Mouse (Mus musculus) kidney, embryonic 14.5 days (tissue): ENCODE measurements around the gene Opcml. TPM values are rescaled to one million over a fixed set of nuclear protein-coding genes. Genes with fewer than 3 reads are reported as not detected.

Experiments
- ATAC-seq: fragments of 200-750 bp; cut with Nextera tagmentation; 2 replicates; pipeline ENCODE4 v1.8.0; 2017; ENCODE audit warnings: moderate number of reproducible peaks, mild to moderate bottlenecking, moderate TSS enrichment, moderate library complexity; ENCODE audit not compliant: low FRiP score, low TSS enrichment
- H3K27ac ChIP-seq: fragments of 300-500 bp; sonication (generic); 2 replicates; pipeline ENCODE4 v1.5.1; 2014; ENCODE audit warnings: low read depth, mild to moderate bottlenecking, low read length, moderate library complexity, mixed read lengths
- H3K27me3 ChIP-seq: fragments of 300-500 bp; sonication (generic); 2 replicates; pipeline ENCODE4 v1.6.1; 2014; ENCODE audit warnings: mild to moderate bottlenecking, low read length; ENCODE audit not compliant: control insufficient read depth, insufficient read depth
- H3K36me3 ChIP-seq: fragments of 300-500 bp; sonication (generic); 2 replicates; pipeline ENCODE4 v1.6.1; 2014; ENCODE audit warnings: low read length, mixed read lengths; ENCODE audit not compliant: control insufficient read depth, insufficient read depth
- H3K4me1 ChIP-seq: fragments of 300-500 bp; sonication (generic); 2 replicates; pipeline ENCODE4 v1.6.1; 2014; ENCODE audit warnings: low read length, mixed read lengths; ENCODE audit not compliant: control insufficient read depth, insufficient read depth
- H3K4me2 ChIP-seq: fragments of 300-500 bp; sonication (generic); replicated peaks from 2 replicates; pipeline ENCODE4 v1.6.1; 2014; ENCODE audit warnings: low read depth, mild to moderate bottlenecking, low read length
- H3K4me3 ChIP-seq: fragments of 300-500 bp; sonication (generic); 2 replicates; pipeline ENCODE4 v1.5.1; 2014; ENCODE audit warnings: mild to moderate bottlenecking, low read length
- H3K9ac ChIP-seq: fragments of 300-500 bp; sonication (generic); 2 replicates; pipeline ENCODE4 v1.6.1; 2014; ENCODE audit warnings: low read depth, mild to moderate bottlenecking, low read length, moderate library complexity
- H3K9me3 ChIP-seq: fragments of 300-500 bp; sonication (generic); 2 replicates; pipeline ENCODE4 v1.6.1; 2016; ENCODE audit warnings: low read length; ENCODE audit not compliant: control insufficient read depth
- WGBS: fragments of 180-500 bp; shearing (Covaris S2); extraction: QIAGEN DNeasy Blood & Tissue Kit; methylation state at CpG from one replicate; pipeline ENCODE4 v1.1.7; 2014; 5-methylcytosine and 5-hydroxymethylcytosine counted together
- polyA plus RNA-seq: library from polyadenylated mRNA; unstranded; fragments of >200 nt; fragmentation: Nextera tagmentation; extraction: Ambion mirVana; gene quantifications from 2 replicates; pipeline ENCODE4 v1.2.1, GENCODE M21; 2014

Opcml gene
- polyA plus RNA-seq, 1 experiment from 2014 or later, result 1.9 TPM

DNA sequence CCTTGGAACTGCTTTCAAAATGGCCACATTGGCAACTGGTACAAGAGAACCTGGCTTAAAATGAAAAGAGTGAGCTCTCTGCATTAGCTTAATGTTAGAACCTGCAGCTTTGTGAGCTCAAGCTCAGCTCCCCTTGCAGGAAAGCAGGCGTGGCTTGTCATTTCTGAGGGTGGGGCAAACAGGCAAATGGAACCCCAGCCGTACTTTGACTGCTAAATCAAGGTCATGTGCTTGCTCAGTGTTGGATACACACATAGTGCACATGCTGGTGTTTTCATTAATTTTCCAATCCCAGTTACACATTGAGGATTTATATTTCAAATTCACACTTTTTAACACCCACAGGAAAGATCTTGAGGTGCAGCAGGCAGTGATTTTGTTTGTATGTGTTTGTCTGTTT, 781.1 kb downstream of the Opcml start:
- Histone ChIP-seq H3K27me3 (no peaks in the 10 kb centered on the region), H3K4me1 (peaks cover 8% of the 10 kb centered on the region; the same call in 1 of the 2 replicates), H3K27ac (no peak overlapping the region), H3K36me3 (no peaks in the 10 kb centered on the region), H3K4me3 (no peak overlapping the region), H3K9me3 (no peaks in the 10 kb centered on the region), H3K4me2 (no peak overlapping the region), H3K9ac (no peak overlapping the region)
- 51% methylated on average over 2 of the region's 2 CpGs for WGBS
- no peak for ATAC-seq

DNA sequence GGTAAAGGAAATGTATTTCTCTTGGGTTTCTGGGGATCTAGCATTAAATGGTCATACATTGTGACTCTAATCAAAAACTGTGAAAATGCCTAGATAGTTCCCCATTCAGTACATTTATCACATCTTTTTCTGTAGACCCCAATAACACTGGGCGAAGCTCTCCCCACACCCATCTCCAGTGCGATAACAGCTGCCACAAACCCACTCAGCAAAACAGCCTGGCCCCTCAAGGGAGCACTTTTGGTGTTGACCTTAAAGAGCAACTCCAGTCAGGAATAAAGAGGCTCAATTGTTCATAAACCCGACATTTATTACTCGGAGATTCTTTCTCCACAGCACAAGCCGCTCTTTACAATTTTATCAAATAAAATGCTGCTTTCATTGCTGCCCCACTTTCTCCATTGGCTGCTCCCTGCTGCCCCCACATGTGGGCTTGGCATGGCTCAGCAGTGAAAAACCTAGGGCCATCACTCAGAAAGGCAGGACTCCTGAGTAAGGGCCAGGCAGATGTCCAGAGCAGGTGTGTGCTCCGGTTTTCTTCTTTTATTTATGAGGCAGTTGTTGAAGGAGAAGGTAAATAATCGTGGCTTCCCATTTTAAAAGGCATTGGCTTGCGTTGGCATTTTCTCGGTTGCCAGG, 781.7 kb downstream of the Opcml start:
- Histone ChIP-seq H3K4me3 (no peak overlapping the region), H3K4me2 (no peak overlapping the region), H3K9ac (no peak overlapping the region), H3K4me1 (peaks cover 8% of the 10 kb centered on the region; the same call in 1 of the 2 replicates), H3K27me3 (no peaks in the 10 kb centered on the region), H3K27ac (no peak overlapping the region), H3K9me3 (no peaks in the 10 kb centered on the region), H3K36me3 (no peaks in the 10 kb centered on the region)
- whole genome bisulfite sequencing, result 55% methylated on average over 9 of the region's 9 CpGs
- no peak for ATAC-seq

DNA sequence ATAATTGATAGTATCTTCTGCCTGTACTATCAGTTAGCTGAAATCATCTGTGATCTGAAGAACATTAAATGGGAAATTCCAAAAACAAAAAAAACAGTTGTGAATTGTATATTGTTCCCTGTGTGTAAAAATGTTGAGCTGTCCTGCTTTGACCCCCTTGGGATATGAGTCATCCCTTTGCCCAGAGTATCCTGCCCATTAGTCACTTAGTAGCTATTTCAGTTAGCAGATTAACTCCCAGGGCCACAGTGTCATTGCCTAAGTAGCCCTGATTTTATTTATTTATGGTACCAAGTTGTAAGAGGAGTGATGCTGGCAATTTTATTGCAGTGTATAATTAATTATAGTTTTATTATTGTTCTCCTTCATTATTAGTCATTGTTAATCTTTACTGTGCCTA, 788.2 kb downstream of the Opcml start:
- no peaks in the 10 kb centered on the region for H3K9me3 ChIP-seq
- H3K4me2 ChIP-seq, result no peak overlapping the region
- no peak for ATAC-seq

DNA sequence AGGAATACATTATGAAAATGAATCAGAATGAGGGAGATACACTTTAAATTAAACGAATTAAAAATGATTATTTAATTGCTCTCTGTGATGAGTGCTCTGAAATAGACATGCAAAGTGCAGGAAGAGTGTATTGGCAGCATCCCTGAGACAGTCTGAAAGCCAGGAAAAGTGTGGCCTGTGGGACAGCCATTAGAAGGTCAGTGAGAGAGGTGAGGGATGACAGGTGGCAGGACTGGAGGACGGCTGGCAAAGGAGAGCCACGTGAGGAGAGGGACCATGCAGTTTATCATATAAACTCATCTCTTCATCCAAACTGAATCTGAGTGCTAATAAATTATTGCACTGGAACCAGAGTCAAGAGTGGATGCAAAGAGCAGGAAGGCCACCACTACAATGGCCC, 796.7 kb downstream of the Opcml start:
- 80% methylated on average over 3 of the region's 3 CpGs for WGBS
- Histone ChIP-seq H3K4me3 (no peak overlapping the region), H3K9me3 (no peaks in the 10 kb centered on the region), H3K36me3 (no peaks in the 10 kb centered on the region), H3K9ac (no peak overlapping the region), H3K27ac (no peak overlapping the region), H3K27me3 (no peaks in the 10 kb centered on the region), H3K4me2 (no peak overlapping the region), H3K4me1 (no peaks in the 10 kb centered on the region)
- ATAC-seq, result no peak

More for the DNA sequence above, 788.2 kb downstream of the Opcml start:
- H3K9ac ChIP-seq, result no peak overlapping the region
- H3K27ac ChIP-seq, result no peak overlapping the region
- no peaks in the 10 kb centered on the region for H3K27me3 ChIP-seq
- H3K4me1 ChIP-seq, result no peaks in the 10 kb centered on the region
- no peak overlapping the region for H3K4me3 ChIP-seq
- no peaks in the 10 kb centered on the region for H3K36me3 ChIP-seq

DNA sequence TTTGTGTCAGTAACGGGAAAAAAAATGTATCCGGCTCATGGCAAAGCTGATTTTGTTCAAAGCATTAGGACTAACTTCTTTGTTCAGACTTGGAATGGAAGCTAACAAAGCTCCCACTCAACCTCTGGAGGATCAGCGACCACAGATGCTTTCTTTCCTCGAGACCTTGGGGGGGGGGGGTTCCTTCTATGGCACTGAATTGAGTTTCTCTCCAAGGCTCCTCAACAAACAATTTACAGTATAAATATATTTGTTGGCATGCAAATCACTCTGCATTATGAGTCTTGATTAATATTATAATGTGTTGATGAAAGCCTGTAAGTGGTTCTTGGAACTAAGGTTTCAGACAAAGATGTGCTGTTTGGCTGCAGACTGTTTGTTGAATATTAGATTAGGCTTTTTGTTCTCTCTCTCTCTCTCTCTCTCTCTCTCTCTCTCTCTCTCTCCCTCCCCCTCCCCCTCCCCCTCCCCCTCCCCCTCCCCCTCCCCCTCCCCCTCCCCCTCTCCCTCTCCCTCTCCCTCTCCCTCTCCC, 797.3 kb downstream of the Opcml start:
- Histone ChIP-seq H3K36me3 (no peaks in the 10 kb centered on the region), H3K27ac (no peak overlapping the region), H3K27me3 (no peaks in the 10 kb centered on the region), H3K4me2 (no peak overlapping the region), H3K9ac (no peak overlapping the region), H3K4me1 (no peaks in the 10 kb centered on the region), H3K9me3 (no peaks in the 10 kb centered on the region), H3K4me3 (no peak overlapping the region)
- no peak for ATAC-seq
- 91% methylated on average over 4 of the region's 4 CpGs for WGBS

DNA sequence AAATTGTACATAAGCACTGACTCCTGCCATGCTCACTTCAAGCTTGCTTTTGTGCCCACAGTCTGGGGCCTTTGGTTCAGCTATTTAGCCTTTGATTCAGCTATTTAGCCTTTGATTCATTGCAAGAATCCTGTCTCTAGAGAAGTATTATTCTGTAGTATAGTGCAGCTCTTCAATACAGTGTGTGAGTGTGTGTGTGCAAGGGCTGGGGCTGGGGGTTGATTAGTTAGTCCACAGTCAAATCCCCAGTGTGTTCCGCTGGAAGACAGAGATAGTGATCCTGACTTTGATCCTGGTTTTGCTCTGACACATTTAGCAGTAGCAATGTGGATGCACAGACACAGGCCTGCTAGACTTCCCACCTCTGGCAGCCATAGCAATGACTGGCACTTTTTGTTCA, 797.9 kb downstream of the Opcml start:
- WGBS, result 85% methylated on average over 1 of the region's 1 CpGs
- Histone ChIP-seq H3K9me3 (no peaks in the 10 kb centered on the region), H3K4me3 (no peak overlapping the region)

DNA sequence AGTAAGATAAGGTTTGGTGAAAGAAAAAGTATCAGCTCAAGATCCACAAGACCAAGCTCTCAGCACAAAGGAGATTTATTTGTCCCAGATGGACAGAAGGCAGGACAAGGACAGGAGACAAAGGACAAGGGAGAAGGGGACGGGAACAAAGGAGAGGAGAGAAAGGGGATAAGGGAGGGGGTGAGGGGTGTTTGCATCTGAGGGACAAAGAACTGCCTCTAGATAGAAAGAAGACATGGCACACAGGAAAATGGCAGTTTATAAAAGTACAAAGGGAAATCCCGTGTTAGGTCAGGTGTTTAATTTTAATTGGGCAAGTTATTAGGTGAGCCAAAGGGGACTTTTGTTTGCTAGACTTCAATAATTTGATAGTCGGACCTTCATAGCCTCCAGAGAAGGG, 801.6 kb downstream of the Opcml start:
- Histone ChIP-seq H3K27me3 (no peaks in the 10 kb centered on the region), H3K9ac (no peak overlapping the region), H3K4me2 (no peak overlapping the region), H3K9me3 (no peaks in the 10 kb centered on the region), H3K4me1 (no peaks in the 10 kb centered on the region), H3K27ac (no peak overlapping the region), H3K36me3 (no peaks in the 10 kb centered on the region), H3K4me3 (no peak overlapping the region)
- 68% methylated on average over 3 of the region's 3 CpGs for WGBS
- ATAC-seq, result no peak

More for the DNA sequence above, 797.9 kb downstream of the Opcml start:
- H3K27me3 ChIP-seq, result no peaks in the 10 kb centered on the region
- no peaks in the 10 kb centered on the region for H3K36me3 ChIP-seq
- H3K4me2 ChIP-seq, result no peak overlapping the region
- H3K9ac ChIP-seq, result no peak overlapping the region
- H3K4me1 ChIP-seq, result no peaks in the 10 kb centered on the region
- no peak overlapping the region for H3K27ac ChIP-seq
- ATAC-seq, result no peak

DNA sequence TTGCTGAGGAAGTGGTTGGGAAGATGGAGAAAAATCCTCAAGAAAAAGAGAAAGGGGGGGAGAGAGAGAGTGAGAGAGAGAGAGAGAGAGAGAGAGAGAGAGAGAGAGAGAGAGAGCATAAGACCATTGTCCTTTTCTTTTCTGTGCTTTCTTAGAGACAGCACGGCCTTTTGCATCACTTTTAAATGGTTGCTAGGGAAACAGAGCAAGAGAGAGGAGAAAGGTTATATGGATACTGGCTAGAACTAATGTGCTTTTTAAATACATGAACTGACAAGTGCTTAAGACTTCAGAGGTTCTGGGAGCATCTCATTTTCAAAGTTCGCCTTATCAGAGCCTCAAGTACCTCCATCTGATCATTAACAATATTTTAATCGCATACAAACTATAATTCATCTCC, 804.5 kb downstream of the Opcml start:
- H3K9me3 ChIP-seq, result no peaks in the 10 kb centered on the region
- H3K9ac ChIP-seq, result no peak overlapping the region
- WGBS, result 90% methylated on average over 3 of the region's 3 CpGs
- no peaks in the 10 kb centered on the region for H3K4me1 ChIP-seq
- H3K27me3 ChIP-seq, result no peaks in the 10 kb centered on the region
- no peak overlapping the region for H3K4me3 ChIP-seq
- no peaks in the 10 kb centered on the region for H3K36me3 ChIP-seq
- no peak for ATAC-seq
- no peak overlapping the region for H3K27ac ChIP-seq
- H3K4me2 ChIP-seq, result no peak overlapping the region

DNA sequence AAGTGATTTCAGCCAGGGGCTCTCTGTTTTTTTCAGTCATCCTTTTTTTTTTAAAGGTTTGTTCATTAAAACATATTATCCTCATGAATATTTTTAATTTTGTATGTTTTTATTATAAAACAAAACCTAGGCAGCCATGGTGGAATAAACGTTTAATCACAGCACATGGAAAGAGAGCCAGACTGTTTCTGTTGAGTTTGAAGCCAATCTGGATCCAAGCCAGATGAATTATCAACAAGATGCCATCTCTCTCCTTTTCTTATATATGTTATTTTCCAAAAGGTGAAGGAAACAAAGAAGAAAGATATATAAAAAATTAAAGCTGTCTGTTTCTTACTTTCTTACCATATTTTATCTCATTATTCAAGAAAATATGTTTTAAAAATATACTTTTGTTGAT, 815.0 kb downstream of the Opcml start:
- no peak overlapping the region for H3K9ac ChIP-seq
- no peak overlapping the region for H3K27ac ChIP-seq
- no peaks in the 10 kb centered on the region for H3K36me3 ChIP-seq
- no peaks in the 10 kb centered on the region for H3K27me3 ChIP-seq
- no peaks in the 10 kb centered on the region for H3K9me3 ChIP-seq
- H3K4me1 ChIP-seq, result no peaks in the 10 kb centered on the region
- no peak overlapping the region for H3K4me3 ChIP-seq
- 81% methylated on average over 1 of the region's 1 CpGs for WGBS
- H3K4me2 ChIP-seq, result no peak overlapping the region
- no peak for ATAC-seq
